Mouse (Mus musculus) megakaryocyte, embryonic 14.5 days (primary cell): Measurements from ENCODE around the gene Tns3.

Source experiments
- FLI1 ChIP-seq: IDR thresholded peaks from 2 replicates; pipeline ENCODE4 v1.6.1; 2012; ENCODE audit warnings: low read length, inconsistent platforms, mixed read lengths
- GATA1 ChIP-seq: IDR thresholded peaks from 3 replicates; pipeline ENCODE4 v1.6.1; 2012; ENCODE audit warnings: mixed read lengths, low read length, inconsistent platforms, borderline replicate concordance

DNA sequence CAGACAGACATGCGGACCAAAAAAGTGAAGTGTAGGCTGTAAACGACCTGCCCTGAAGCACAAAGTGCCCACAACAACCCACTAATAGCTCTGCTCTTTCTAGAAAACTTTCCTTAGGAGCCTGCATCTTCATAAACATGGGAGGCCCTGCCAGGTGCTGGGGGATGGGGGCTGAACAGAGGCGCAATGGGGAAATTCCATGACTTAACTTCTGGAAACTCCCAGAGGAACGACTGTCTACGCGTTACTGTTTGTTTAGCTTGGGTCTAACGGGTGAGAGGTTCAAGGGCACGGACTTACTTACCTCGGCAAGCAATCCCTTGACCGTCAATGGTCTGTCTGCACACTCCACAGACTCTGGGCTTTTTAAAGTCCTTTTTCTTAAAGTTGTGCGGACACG, 48.9 kb downstream of the Tns3 start:
- TF ChIP-seq GATA1: no peak
- no peak for TF ChIP-seq FLI1
